Mouse (Mus musculus) limb, embryonic 10.5 days (tissue): ENCODE results near the gene Pitpnm2. TPM values are rescaled to one million over a fixed set of nuclear protein-coding genes. Genes with fewer than 3 reads are reported as not detected.
A peak's percentile ranks its signal among the peaks of the same experiment; 100 is the strongest.

Source experiments
- DNase-seq: peaks from one replicate; pipeline ENCODE4 v3.0.0-alpha.2; 2017; ENCODE audit warnings: low spot score
- H3K27ac ChIP-seq: fragments of 300-500 bp; sonication (generic); 2 replicates; pipeline ENCODE4 v1.5.1; 2016; ENCODE audit warnings: mild to moderate bottlenecking
- H3K27me3 ChIP-seq: fragments of 300-500 bp; sonication (generic); 2 replicates; pipeline ENCODE4 v1.6.1; 2016; ENCODE audit warnings: low read depth, mild to moderate bottlenecking; ENCODE audit not compliant: poor library complexity, severe bottlenecking
- H3K36me3 ChIP-seq: fragments of 300-500 bp; sonication (generic); 2 replicates; pipeline ENCODE4 v1.6.1; 2016; ENCODE audit warnings: mild to moderate bottlenecking, moderate library complexity
- H3K4me1 ChIP-seq: fragments of 300-500 bp; sonication (generic); 2 replicates; pipeline ENCODE4 v1.6.1; 2016
- H3K4me3 ChIP-seq: fragments of 300-500 bp; sonication (generic); 2 replicates; pipeline ENCODE4 v1.5.1; 2016; ENCODE audit warnings: mild to moderate bottlenecking, moderate library complexity
- H3K9me3 ChIP-seq: fragments of 300-500 bp; sonication (generic); replicated peaks from 2 replicates; pipeline ENCODE4 v1.6.1; 2016; ENCODE audit warnings: mild to moderate bottlenecking
- WGBS: fragments of 180-500 bp; shearing (Covaris S2); methylation state at CpG from one replicate; pipeline ENCODE4 v1.1.7; 2016; 5-methylcytosine and 5-hydroxymethylcytosine counted together
- polyA plus RNA-seq: library from polyadenylated mRNA; unstranded; fragments of >200 nt; fragmentation: Nextera tagmentation; extraction: Ambion mirVana; gene quantifications from 2 replicates; pipeline ENCODE4 v1.2.1, GENCODE M21; 2016

Pitpnm2 gene
- polyA plus RNA-seq, 1 experiment from 2014 or later: 2.0 TPM

DNA sequence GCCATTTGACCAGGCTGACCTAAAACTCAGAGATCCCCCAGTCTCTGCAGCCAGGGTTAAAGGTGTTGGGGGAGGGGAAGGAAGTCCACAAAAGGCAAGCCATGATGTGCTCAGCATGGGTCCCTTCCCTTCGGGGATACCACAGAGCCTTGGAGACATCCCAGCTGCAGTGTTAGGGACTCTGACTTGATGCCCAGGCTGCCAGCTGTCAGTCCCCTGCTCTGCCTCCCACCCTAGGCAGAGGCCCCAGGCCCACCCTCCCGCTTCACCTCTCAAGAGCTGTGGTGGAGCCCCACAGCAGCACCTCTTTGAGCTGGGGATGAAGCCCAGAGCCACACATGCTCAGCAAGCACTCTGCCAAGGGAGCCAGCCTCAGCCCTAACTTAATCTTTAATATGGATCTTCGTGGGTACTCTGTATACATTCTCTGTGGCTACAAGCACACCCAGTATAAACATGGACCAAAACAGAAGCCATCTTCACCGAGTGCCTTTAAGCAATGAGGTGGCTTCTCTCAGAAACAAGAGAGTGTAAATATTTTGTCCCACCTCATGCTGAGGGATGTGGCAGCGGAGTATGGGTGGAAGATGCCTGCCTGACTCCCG lies 171.6 kb downstream of the Pitpnm2 start:
- Histone ChIP-seq H3K4me1 (peaks cover 50% of the 10 kb centered on the region), H3K27ac (no peak overlapping the region), H3K27me3 (no peaks in the 10 kb centered on the region), H3K4me3 (no peak overlapping the region), H3K36me3 (no peaks in the 10 kb centered on the region), H3K9me3 (no peaks in the 10 kb centered on the region)
- WGBS: 60% methylated on average over 6 of the region's 6 CpGs
- DNase-seq: no peak

DNA sequence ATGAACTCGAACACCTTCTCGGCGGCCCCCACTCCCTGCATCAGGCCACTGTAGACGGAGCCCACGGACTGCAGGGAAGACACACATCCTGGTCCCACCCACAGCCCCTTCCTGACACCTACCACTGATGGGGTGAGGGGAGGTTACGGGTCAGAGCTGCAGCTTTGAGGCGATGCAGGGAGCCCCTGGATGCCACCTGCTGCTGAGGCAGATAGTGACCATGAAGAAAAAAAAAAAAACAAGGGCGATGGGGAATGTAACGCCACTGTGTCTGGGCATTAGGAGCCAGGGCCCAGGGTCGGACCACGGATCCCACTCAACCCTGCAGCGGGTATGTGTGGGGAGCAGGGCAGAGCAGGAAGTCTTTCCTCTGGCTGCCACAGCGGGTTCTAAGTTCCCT lies 172.3 kb downstream of the Pitpnm2 start:
- Histone ChIP-seq H3K36me3 (no peaks in the 10 kb centered on the region), H3K27ac (no peak overlapping the region), H3K4me3 (no peak overlapping the region), H3K9me3 (no peaks in the 10 kb centered on the region), H3K4me1 (peaks cover 52% of the 10 kb centered on the region), H3K27me3 (no peaks in the 10 kb centered on the region)
- DNase-seq: no peak
- WGBS: 78% methylated on average over 13 of the region's 13 CpGs

DNA sequence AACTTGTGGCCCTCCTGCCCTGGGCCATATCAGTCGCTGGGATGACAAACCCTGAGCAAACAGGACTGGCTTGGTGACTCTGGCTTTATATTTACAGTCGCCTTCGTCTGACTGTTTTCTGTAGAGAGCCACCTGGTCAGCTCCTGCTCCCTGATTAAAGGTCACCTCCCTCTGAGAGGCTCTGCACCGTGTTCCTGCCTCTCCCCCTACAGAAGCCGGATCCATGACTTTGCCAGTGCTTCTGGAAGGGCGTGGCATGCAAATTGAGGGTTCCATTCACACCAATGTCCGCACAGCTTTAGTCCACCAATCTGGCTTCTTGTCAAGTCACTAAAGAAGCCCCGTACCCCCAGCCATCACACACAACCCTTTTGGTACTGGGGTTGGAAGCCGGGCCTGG lies 173.0 kb downstream of the Pitpnm2 start:
- 48% methylated on average over 9 of the region's 9 CpGs for WGBS
- Histone ChIP-seq H3K9me3 (no peaks in the 10 kb centered on the region), H3K36me3 (no peaks in the 10 kb centered on the region), H3K27ac (no peak overlapping the region; the same call in 1 of the 2 replicates), H3K4me3 (no peak overlapping the region), H3K27me3 (no peaks in the 10 kb centered on the region), H3K4me1 (peaks cover 59% of the 10 kb centered on the region)
- DNase-seq: no peak

DNA sequence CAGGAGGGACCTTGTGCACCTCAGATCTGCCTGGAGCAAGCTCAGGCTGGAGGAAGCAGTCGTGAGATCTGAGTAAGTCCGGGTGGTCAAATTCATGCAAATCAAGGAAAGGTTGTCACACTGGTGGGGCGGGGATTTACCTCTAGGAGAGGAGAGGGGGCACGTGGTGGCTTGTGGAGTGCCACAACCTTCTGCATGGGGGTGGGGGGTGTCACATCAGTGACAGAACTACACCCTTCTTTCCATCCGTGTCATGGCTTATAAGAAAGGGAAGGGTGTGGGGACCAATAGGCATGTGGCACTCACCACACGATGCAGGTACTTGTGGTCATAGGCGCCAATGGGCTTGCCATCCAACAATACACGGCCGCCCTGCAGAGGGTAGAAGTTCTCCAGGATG lies 173.8 kb downstream of the Pitpnm2 start:
- Histone ChIP-seq H3K4me3 (no peak overlapping the region), H3K27me3 (no peaks in the 10 kb centered on the region), H3K27ac (no peak overlapping the region; the same call in 1 of the 2 replicates), H3K36me3 (no peaks in the 10 kb centered on the region), H3K9me3 (no peaks in the 10 kb centered on the region), H3K4me1 (peaks cover 59% of the 10 kb centered on the region)
- WGBS: 66% methylated on average over 9 of the region's 9 CpGs
- DNase-seq: no peak

DNA sequence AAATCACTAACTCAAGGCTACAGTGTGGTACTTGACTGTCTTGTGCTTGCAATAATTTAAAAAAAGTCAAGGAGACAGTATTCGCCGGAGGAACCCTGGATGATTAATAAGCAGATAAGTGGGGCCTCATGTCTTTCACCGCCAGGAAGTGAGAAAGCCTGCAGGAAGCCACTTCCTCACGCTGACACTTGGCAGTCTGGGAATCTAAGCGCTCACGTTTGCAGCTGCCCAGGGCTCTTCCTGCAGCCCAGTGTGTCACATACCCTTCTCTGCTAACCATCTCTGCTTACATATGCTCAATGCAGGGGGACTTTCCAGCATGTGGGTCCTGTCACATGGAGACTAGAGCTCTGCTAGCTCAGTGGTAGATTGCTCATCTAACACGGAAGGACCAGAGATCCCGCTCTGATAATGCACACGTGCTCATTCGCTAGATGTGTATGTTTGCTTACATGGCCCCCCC lies 174.7 kb downstream of the Pitpnm2 start:
- 51% methylated on average over 10 of the region's 10 CpGs for WGBS
- no peak for DNase-seq
- Histone ChIP-seq H3K36me3 (no peaks in the 10 kb centered on the region), H3K4me1 (peaks cover 59% of the 10 kb centered on the region), H3K4me3 (no peak overlapping the region), H3K27me3 (no peaks in the 10 kb centered on the region), H3K27ac (no peak overlapping the region), H3K9me3 (no peaks in the 10 kb centered on the region)

DNA sequence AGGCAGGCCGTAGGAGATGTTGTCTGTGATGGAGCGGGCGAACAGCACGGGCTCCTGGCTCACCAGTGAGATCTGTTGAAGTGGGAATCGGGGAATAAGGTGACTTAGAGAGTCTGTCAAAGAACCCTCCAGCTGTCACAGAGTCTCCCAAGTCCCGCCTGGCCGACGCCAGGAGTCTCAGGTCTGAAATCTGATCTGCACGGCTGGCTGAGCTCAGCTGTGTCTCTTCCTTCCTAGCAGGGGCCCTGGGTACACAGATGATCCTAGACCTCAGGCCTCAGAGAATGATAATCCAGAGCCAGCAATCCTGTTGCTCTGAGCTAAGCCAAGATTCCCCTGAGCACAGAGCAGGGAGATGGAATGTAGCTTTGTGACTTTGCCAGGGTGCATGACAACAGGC lies 175.9 kb downstream of the Pitpnm2 start:
- WGBS: 41% methylated on average over 9 of the region's 9 CpGs
- H3K27ac ChIP-seq: peak overlapping the region; percentile 14; the same call in 1 of the 2 replicates
- H3K36me3 ChIP-seq: no peaks in the 10 kb centered on the region
- no peak for DNase-seq
- no peak overlapping the region for H3K4me3 ChIP-seq
- no peaks in the 10 kb centered on the region for H3K9me3 ChIP-seq
- peaks cover 52% of the 10 kb centered on the region for H3K4me1 ChIP-seq
- H3K27me3 ChIP-seq: no peaks in the 10 kb centered on the region

DNA sequence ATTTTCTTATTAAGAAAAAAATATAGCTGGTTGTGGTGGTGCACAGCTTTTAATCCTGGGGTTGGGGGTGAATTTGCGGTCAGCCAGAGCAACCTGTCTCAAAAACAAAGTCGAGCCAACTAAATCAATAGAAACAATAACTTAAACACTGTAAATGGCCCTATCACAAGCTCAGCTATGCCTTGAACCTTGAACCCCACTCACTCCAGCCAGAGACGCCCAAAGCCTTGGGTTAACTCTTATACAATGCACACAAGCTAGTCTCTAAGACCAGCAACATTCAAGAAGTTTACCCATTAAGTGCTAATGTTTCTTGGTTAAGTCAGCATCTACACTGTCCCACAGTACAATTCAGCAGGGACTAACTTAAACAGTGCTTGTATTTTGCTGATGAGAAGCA lies 179.9 kb downstream of the Pitpnm2 start:
- no peak for DNase-seq
- H3K27ac ChIP-seq: no peak overlapping the region
- WGBS: 86% methylated on average over 3 of the region's 3 CpGs

More for the DNA sequence above, 179.9 kb downstream of the Pitpnm2 start:
- Histone ChIP-seq H3K9me3 (no peaks in the 10 kb centered on the region), H3K4me1 (peaks cover 20% of the 10 kb centered on the region), H3K4me3 (no peak overlapping the region), H3K36me3 (no peaks in the 10 kb centered on the region), H3K27me3 (no peaks in the 10 kb centered on the region)

Other genes starting within 250 kb of the Pitpnm2 start
- 40.5 and 42.6 TPM in 2 replicates for gene Vps37b, start 217.5 kb downstream of the Pitpnm2 start, polyA plus RNA-seq
- 0.13 and 0.55 TPM in 2 replicates for gene Abcb9, start 154.0 kb downstream of the Pitpnm2 start, polyA plus RNA-seq
- 13.2 and 16.2 TPM in 2 replicates for gene Ogfod2, start 137.5 kb downstream of the Pitpnm2 start, polyA plus RNA-seq
- 139 and 150 TPM in 2 replicates for gene Arl6ip4, start 133.7 kb downstream of the Pitpnm2 start, polyA plus RNA-seq
- 21.8 and 23.5 TPM in 2 replicates for gene Mphosph9, start 78.2 kb upstream of the Pitpnm2 start, polyA plus RNA-seq
- 18.0 and 20.0 TPM in 2 replicates for gene 2810006K23Rik, start 78.3 kb upstream of the Pitpnm2 start, polyA plus RNA-seq
- 92.3 and 129 TPM in 2 replicates for gene Cdk2ap1, start 113.3 kb upstream of the Pitpnm2 start, polyA plus RNA-seq
- 82.8 and 93.6 TPM in 2 replicates for gene Sbno1, start 176.2 kb upstream of the Pitpnm2 start, polyA plus RNA-seq
- gene Kmt5a, start 190.2 kb upstream of the Pitpnm2 start, polyA plus RNA-seq: 52.3 and 71.3 TPM in 2 replicates
- gene Rilpl2, start 228.6 kb upstream of the Pitpnm2 start, polyA plus RNA-seq: 26.8 and 31.1 TPM in 2 replicates
- gene Snrnp35, start 233.4 kb upstream of the Pitpnm2 start, polyA plus RNA-seq: 30.8 and 32.2 TPM in 2 replicates